Mouse (Mus musculus) erythroblast, embryonic 14.5 days (primary cell): ENCODE data around the gene Lrrc8c. TPM values are rescaled to one million over a fixed set of nuclear protein-coding genes. Genes with fewer than 3 reads are reported as not detected.

Experiments
- H3K27me3 ChIP-seq: 2 replicates; pipeline ENCODE4 v1.6.1; 2012; ENCODE audit warnings: inconsistent platforms; ENCODE audit not compliant: control insufficient read depth
- H3K36me3 ChIP-seq: 2 replicates; pipeline ENCODE4 v1.6.1; 2012; ENCODE audit warnings: mild to moderate bottlenecking, inconsistent platforms; ENCODE audit not compliant: control insufficient read depth
- H3K4me1 ChIP-seq: 2 replicates; pipeline ENCODE4 v1.6.1; 2012; ENCODE audit warnings: inconsistent platforms; ENCODE audit not compliant: control insufficient read depth
- H3K4me3 ChIP-seq: replicated peaks from 2 replicates; pipeline ENCODE3; 2012; ENCODE audit warnings: moderate library complexity, mild to moderate bottlenecking, inconsistent platforms
- H3K9me3 ChIP-seq: 2 replicates; pipeline ENCODE4 v1.6.1; 2012; ENCODE audit warnings: low read length, inconsistent platforms, mixed read lengths; ENCODE audit not compliant: control insufficient read depth
- GATA1 ChIP-seq: IDR thresholded peaks from 2 replicates; pipeline ENCODE4 v1.6.1; 2012; ENCODE audit warnings: low read length, inconsistent platforms, mixed read lengths
- TAL1 ChIP-seq: IDR thresholded peaks from 3 replicates; pipeline ENCODE4 v1.6.1; 2012; ENCODE audit warnings: low read length, inconsistent platforms, mixed read lengths
- polyA plus RNA-seq: library from polyadenylated mRNA; stranded (reverse); fragments of >175 nt; gene quantifications from 2 replicates; pipeline ENCODE4 v1.2.3, GENCODE M21; 2012

Gene Lrrc8c
- polyA plus RNA-seq, 1 experiment = 11.3 TPM

DNA sequence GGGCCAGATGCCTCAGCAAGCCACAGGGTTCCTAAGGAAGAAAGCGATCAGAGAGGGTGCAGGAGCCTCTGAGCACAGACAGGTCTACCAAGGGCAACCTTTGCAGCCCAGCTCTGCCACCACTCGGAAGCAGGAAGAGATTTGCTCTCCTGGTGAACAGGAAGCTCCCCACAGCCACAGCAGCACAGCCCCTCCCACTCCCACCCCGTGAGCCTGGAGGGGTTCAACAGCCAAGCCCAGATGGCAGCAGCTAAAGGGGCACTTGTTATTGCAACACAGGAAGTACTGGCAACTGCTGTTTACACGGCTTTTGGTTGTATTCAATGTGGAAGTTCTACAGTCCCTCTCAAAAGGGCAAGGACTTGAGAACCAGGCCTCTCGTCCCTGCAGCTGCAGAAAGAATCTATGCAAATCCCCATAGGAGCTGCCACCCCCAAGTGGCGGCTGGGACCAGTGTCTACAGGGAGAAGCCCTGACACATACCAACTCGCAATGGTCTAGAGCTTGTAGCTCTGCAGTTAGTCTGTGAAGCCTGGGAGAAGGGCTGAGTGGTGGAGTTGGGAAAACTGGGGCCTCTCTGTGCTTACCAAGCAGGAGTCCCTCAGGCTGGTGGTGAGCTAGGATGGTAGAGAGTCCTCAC, 129.6 kb downstream of the Lrrc8c start:
- Histone ChIP-seq H3K36me3 (no peaks in the 10 kb centered on the region), H3K9me3 (no peaks in the 10 kb centered on the region), H3K4me1 (peaks cover 7% of the 10 kb centered on the region), H3K4me3 (no peak overlapping the region), H3K27me3 (peaks cover 2% of the 10 kb centered on the region; the same call in 1 of the 2 replicates)
- TF ChIP-seq TAL1 = no peak
- TF ChIP-seq GATA1 = no peak

DNA sequence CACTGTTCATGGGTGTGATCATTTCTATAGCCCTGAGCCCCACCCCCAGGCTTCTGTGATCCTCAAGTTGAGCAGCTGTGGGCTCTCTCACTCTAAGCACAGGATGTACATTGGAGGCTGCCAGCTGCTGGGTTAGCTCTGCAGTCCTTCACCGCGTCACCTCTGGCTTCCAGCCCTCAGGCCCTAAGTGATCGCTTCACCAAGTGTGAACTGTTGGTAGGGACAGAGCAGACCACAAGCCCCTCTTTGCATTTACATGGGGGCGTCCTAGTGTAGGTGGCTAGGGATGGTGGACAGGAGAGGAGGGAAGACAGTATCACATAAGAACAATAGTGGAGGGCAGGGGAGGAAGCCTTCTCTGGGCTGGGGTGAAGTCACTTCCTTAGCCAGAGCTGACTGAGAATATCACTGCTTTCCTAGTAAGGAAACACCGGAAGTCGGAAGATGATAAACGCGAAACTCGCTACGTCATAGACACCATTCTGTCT, 130.4 kb downstream of the Lrrc8c start:
- no peak for TF ChIP-seq TAL1
- no peak for TF ChIP-seq GATA1
- Histone ChIP-seq H3K9me3 (no peaks in the 10 kb centered on the region), H3K4me3 (no peak overlapping the region), H3K4me1 (peaks cover 9% of the 10 kb centered on the region), H3K27me3 (peaks cover 2% of the 10 kb centered on the region; the same call in 1 of the 2 replicates), H3K36me3 (no peaks in the 10 kb centered on the region)

DNA sequence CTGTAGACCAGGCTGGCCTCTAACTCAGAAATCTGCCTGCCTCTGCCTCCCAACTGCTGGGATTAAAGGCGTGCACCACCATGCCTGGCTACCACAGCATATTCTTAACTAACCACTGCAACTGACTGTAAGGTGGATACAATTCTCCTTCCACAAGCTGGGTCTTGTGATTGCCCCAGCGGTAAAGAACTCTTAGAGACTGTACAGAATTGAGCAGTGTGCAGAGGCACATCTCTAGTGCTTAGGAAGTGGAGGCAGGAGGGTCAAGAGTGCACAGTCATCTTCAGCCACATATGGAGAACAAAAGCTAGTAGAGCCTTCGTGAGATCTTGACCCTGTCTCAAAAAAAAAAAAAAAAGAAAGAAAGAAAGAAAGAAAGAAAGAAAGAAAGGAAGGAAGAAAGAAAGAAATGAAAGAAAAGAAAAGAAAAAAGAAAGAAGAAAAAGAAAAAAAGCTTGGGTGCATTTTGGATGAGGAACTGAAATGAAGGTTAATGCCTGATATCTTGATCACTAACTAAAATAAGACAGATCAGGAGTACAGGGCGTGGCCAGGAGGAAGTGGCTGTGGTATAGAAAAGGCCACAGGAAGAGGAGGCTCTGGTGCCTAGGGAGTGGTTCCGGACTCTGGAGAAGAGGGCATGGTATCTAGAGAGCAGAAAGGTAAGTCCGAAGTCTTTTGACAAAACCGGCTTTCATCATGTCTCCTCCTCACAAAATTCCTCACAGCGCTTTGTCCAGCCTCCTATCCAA, 131.7 kb downstream of the Lrrc8c start:
- Histone ChIP-seq H3K9me3 (no peaks in the 10 kb centered on the region), H3K36me3 (no peaks in the 10 kb centered on the region), H3K4me3 (no peak overlapping the region), H3K27me3 (peaks cover 2% of the 10 kb centered on the region; the same call in 1 of the 2 replicates), H3K4me1 (peaks cover 11% of the 10 kb centered on the region)
- TF ChIP-seq TAL1 = no peak
- TF ChIP-seq GATA1 = no peak

DNA sequence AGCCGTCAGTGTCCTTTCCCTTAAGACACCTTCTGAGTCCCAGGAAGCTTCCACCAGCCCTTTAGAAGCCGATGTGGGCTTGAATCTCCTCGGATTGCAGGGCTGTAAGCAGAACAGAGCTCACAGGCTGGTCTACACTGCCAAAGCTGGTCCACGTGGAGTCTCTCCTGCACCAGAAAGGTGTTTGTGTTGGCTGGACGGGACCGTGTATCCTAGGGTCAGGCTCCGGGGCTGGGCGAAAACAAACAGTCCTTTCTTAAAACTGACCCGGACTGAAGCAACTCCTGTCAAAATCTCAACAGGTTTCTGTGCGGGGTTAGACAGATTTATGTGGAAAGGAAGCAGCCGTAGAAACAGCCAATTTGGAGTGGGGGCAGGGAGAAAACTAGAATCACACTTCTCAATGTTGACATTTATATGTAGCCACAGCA, 132.4 kb downstream of the Lrrc8c start:
- Histone ChIP-seq H3K4me3 (no peak overlapping the region), H3K9me3 (no peaks in the 10 kb centered on the region), H3K4me1 (peaks cover 11% of the 10 kb centered on the region), H3K27me3 (peaks cover 2% of the 10 kb centered on the region; the same call in 1 of the 2 replicates), H3K36me3 (no peaks in the 10 kb centered on the region)
- no peak for TF ChIP-seq GATA1
- TF ChIP-seq TAL1 = no peak

DNA sequence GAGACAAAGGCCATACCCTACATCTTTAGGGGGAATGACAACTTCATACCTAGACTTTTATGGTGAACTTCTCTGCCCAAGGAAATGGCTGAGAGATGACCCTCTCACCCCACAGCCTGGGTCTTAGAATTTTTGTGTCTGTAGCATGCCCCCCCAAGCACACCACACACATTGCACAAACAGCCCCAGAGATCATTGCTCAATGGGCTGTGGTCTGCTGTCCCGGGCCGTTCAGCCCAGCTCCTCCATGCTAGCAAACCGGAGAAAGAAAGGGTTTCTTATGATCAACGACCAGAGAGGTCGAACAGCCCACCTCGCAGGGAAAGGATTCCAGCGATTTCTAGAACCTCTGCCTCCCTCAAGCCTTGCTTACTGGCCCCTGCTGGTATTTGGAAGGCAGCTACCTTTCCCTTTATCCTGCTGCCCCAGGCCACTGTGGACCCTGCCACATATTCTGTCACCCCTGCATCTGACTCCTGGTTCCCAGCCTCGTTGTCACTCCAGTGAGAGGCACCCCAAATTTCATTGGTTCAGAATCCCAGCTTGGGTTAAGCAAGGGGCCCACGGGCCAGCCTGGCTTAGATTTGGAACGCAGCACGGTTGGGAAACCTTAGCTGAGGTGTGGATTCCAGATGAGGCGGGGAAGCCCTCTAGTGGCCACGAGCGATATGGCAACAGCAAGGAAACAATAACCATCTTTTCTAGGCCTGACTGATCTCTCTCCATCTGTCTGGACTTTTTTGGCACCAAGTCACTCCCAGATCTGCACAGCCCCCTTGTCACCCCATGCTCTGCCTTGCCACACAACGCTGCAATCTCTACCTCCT, 135.3 kb downstream of the Lrrc8c start:
- Histone ChIP-seq H3K36me3 (no peaks in the 10 kb centered on the region), H3K4me1 (peaks cover 11% of the 10 kb centered on the region), H3K4me3 (no peak overlapping the region), H3K27me3 (peaks cover 2% of the 10 kb centered on the region; the same call in 1 of the 2 replicates), H3K9me3 (no peaks in the 10 kb centered on the region)
- TF ChIP-seq TAL1 (no peak), GATA1 (no peak)

DNA sequence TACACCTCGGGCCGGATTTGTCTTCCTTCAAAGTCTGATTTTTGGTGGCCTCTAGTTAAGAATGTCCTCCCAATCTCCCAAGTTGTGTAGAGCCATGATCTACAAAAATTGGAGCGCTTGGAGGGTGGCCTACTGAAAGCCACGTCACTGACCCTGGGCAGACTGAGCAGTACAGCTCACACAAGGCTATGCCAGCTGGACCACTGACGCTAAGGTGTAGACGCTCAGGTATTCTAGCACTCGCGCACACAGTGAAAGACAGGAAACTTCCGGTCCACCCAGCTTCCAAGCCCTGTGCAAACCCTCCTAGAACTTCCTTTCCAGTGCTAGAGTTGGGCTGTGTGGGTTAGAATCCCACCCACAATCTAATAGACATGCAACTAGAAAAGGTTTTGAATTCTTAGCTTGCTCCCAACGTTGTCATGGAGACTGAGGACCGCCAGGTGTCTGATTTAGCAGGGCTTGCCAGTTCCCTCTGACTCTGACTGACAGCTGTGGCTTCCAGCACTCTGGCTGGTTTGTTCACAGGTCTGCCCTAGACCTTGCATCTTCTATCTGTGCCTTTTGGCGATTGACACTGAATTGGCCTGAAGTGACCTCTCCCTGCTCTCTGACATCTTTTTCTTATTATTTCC, 136.0 kb downstream of the Lrrc8c start:
- H3K4me3 ChIP-seq = no peak overlapping the region
- peaks cover 2% of the 10 kb centered on the region; the same call in 1 of the 2 replicates for H3K27me3 ChIP-seq
- TF ChIP-seq GATA1 (no peak), TAL1 (no peak)
- peaks cover 11% of the 10 kb centered on the region for H3K4me1 ChIP-seq
- H3K9me3 ChIP-seq = no peaks in the 10 kb centered on the region
- H3K36me3 ChIP-seq = no peaks in the 10 kb centered on the region

DNA sequence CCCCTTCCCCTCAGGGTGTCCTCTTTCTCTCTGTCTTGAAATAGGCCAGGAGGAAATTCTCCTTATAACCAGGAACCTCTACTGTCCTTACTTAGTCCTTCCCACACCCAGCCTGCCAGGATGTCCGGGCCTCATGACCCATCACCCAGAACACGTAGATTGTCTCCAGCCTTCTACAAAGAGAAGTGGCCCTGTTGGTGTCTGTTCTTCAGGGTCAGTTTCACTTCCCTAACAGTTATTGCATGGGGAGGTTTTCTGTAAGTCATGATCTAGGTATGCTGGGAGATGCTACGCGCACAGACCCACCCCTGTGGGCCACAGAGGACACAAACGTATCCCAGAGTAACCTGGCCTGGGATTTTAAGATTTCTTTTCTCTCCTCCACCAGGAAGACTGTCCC, 142.7 kb downstream of the Lrrc8c start:
- no peaks in the 10 kb centered on the region for H3K9me3 ChIP-seq
- no peak for TF ChIP-seq TAL1
- TF ChIP-seq GATA1 = no peak
- H3K4me3 ChIP-seq = no peak overlapping the region
- no peaks in the 10 kb centered on the region for H3K36me3 ChIP-seq
- no peaks in the 10 kb centered on the region for H3K27me3 ChIP-seq
- H3K4me1 ChIP-seq = no peaks in the 10 kb centered on the region

Other genes starting within 250 kb of the Lrrc8c start
- gene Gm43302, start 225.7 kb upstream of the Lrrc8c start, polyA plus RNA-seq = 0.01 TPM in 1 of 2 replicates, not detected in the other
- gene Gbp6, start 225.7 kb upstream of the Lrrc8c start, polyA plus RNA-seq = not detected in 2 replicates
- gene Lrrc8b, start 103.6 kb upstream of the Lrrc8c start, polyA plus RNA-seq = 0.14 and 0.21 TPM in 2 replicates
- gene Lrrc8d, start 180.6 kb downstream of the Lrrc8c start, polyA plus RNA-seq = 0.09 and 0.10 TPM in 2 replicates